In the genomic region with DNA sequence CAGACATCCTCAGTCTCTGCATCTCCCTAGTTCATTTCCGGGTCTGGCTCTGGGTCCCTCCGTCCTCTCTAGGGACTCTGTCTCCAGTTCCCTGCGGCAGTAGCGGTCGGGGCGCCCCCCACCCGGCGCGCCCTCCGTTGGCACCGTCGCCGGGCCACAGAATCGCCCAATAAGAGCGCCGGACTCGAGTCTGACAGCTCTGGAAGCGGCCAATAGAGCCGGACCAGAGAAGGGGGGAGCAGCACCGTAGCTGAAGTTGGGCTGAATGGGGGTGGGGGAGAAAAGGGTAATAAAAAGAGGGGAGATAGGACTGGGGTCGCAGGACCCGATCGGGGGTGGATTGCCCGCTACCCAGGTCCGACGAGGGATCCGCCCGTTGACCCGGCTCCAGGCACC, we compare ENCODE assay signal across 8 mouse cellular contexts. TPM values are rescaled to one million over a fixed set of nuclear protein-coding genes. Genes with fewer than 3 reads are reported as not detected.
DNase-seq lines count a peak whose midpoint lies in the region; ATAC-seq and TF ChIP-seq lines count a peak whose summit lies in the region.

No protein-coding gene starts in this region.

- peak overlapping the region; percentile 99 for H3K4me2 ChIP-seq in kidney, embryonic 15.5 days
- H3K4me2 ChIP-seq in forebrain, postnatal 0 days (ENCODE audit: low read depth): peak overlapping the region; percentile 83
- peak overlapping the region; percentile 98 for H3K4me2 ChIP-seq in intestine, embryonic 15.5 days (replicated peaks)
- H3K4me2 ChIP-seq in liver, embryonic 11.5 days: peak overlapping the region; percentile 77
- peak overlapping the region; percentile 83 for H3K4me2 ChIP-seq in neural tube, embryonic 15.5 days

- peak overlapping the region; percentile 69 for H3K4me3 ChIP-seq in kidney, embryonic 15.5 days (replicated peaks)
- peak overlapping the region; percentile 80 for H3K4me3 ChIP-seq in forebrain, postnatal 0 days (ENCODE audit: low read depth, low read length)
- peak overlapping the region; percentile 74 for H3K4me3 ChIP-seq in intestine, embryonic 15.5 days (replicated peaks)
- H3K4me3 ChIP-seq in liver, embryonic 11.5 days (ENCODE audit: low read depth, low read length): peak overlapping the region; percentile 57
- peak overlapping the region; percentile 74 for H3K4me3 ChIP-seq in neural tube, embryonic 15.5 days (replicated peaks)

- H3K4me1 ChIP-seq in kidney, embryonic 15.5 days: peaks cover 36% of the 10 kb centered on the region
- H3K4me1 ChIP-seq in forebrain, postnatal 0 days (ENCODE audit: insufficient read depth): peaks cover 24% of the 10 kb centered on the region
- peaks cover 30% of the 10 kb centered on the region for H3K4me1 ChIP-seq in intestine, embryonic 15.5 days (replicated peaks)
- H3K4me1 ChIP-seq in liver, embryonic 11.5 days (replicated peaks; ENCODE audit: control insufficient read depth, insufficient read depth, low read length): no peaks in the 10 kb centered on the region; the same call in 1 of the 2 replicates
- peaks cover 55% of the 10 kb centered on the region for H3K4me1 ChIP-seq in neural tube, embryonic 15.5 days

- H3K36me3 ChIP-seq in kidney, embryonic 15.5 days: no peaks in the 10 kb centered on the region
- no peaks in the 10 kb centered on the region for H3K36me3 ChIP-seq in forebrain, postnatal 0 days (ENCODE audit: insufficient read depth)
- H3K36me3 ChIP-seq in intestine, embryonic 15.5 days: no peaks in the 10 kb centered on the region
- H3K36me3 ChIP-seq in liver, embryonic 11.5 days (ENCODE audit: control insufficient read depth, insufficient read depth, low read length): no peaks in the 10 kb centered on the region
- H3K36me3 ChIP-seq in neural tube, embryonic 15.5 days: no peaks in the 10 kb centered on the region

- H3K27me3 ChIP-seq in kidney, embryonic 15.5 days: peaks cover 90% of the 10 kb centered on the region
- no peaks in the 10 kb centered on the region for H3K27me3 ChIP-seq in forebrain, postnatal 0 days (ENCODE audit: insufficient read depth, low read length)
- peaks cover 56% of the 10 kb centered on the region for H3K27me3 ChIP-seq in intestine, embryonic 15.5 days (replicated peaks)
- peaks cover 81% of the 10 kb centered on the region for H3K27me3 ChIP-seq in liver, embryonic 11.5 days (replicated peaks; ENCODE audit: control insufficient read depth, insufficient read depth, low read length)
- H3K27me3 ChIP-seq in neural tube, embryonic 15.5 days (replicated peaks): peaks cover 10% of the 10 kb centered on the region; the same call in 1 of the 2 replicates

- TF ChIP-seq CTCF in forebrain, postnatal 0 days (IDR thresholded peaks at IDR 0.05; ENCODE audit: low read depth): no peak

- DNase-seq in kidney, adult 8-10 months: no peak
- peak; percentile 48 for DNase-seq in cerebellum, adult 8-10 months
- peak; percentile 83 for DNase-seq in forebrain, postnatal 0 days
- peak; percentile 40 for DNase-seq in liver, embryonic 11.5 days (ENCODE audit: low spot score)
- DNase-seq in gastrocnemius, postnatal 10 days: no peak

- H3K9me3 ChIP-seq in kidney, embryonic 15.5 days (replicated peaks): no peaks in the 10 kb centered on the region
- H3K9me3 ChIP-seq in forebrain, postnatal 0 days (ENCODE audit: low read length): no peaks in the 10 kb centered on the region
- H3K9me3 ChIP-seq in intestine, embryonic 15.5 days: no peaks in the 10 kb centered on the region
- H3K9me3 ChIP-seq in liver, embryonic 11.5 days (ENCODE audit: control insufficient read depth, low read length): no peaks in the 10 kb centered on the region
- H3K9me3 ChIP-seq in neural tube, embryonic 15.5 days (replicated peaks): no peaks in the 10 kb centered on the region

- no peak overlapping the region for H3K27ac ChIP-seq in kidney, embryonic 15.5 days
- peak overlapping the region; percentile 90 for H3K27ac ChIP-seq in forebrain, postnatal 0 days (ENCODE audit: low read depth, low read length)
- H3K27ac ChIP-seq in intestine, embryonic 15.5 days: peak overlapping the region; percentile 80
- no peak overlapping the region for H3K27ac ChIP-seq in liver, embryonic 11.5 days (ENCODE audit: low read depth, low read length)
- peak overlapping the region; percentile 88 for H3K27ac ChIP-seq in neural tube, embryonic 15.5 days (replicated peaks)

- H3K9ac ChIP-seq in kidney, embryonic 15.5 days: peak overlapping the region; percentile 53
- peak overlapping the region; percentile 89 for H3K9ac ChIP-seq in forebrain, postnatal 0 days
- H3K9ac ChIP-seq in intestine, embryonic 15.5 days: peak overlapping the region; percentile 73
- no peak overlapping the region; the same call in 1 of the 2 replicates for H3K9ac ChIP-seq in liver, embryonic 11.5 days (ENCODE audit: low read depth, low read length)
- peak overlapping the region; percentile 91 for H3K9ac ChIP-seq in neural tube, embryonic 15.5 days (replicated peaks)

- WGBS in kidney, embryonic 15.5 days: under 1% methylated on average over 29 of the region's 29 CpGs
- WGBS in forebrain, postnatal 0 days: 0% methylated on average over 28 of the region's 29 CpGs
- 0% methylated on average over 29 of the region's 29 CpGs for WGBS in intestine, embryonic 15.5 days
- 2% methylated on average over 29 of the region's 29 CpGs for WGBS in liver, embryonic 11.5 days
- WGBS in neural tube, embryonic 15.5 days: under 1% methylated on average over 29 of the region's 29 CpGs

- peak; percentile 59 for ATAC-seq in kidney, embryonic 15.5 days (replicated peaks; ENCODE audit: low FRiP score)
- peak; percentile 80 for ATAC-seq in forebrain, postnatal 0 days
- ATAC-seq in intestine, embryonic 15.5 days: peak; percentile 57
- 0 out of 2 replicates have a peak, but pooled peaks have one; percentile 5 for ATAC-seq in liver, embryonic 11.5 days (replicated peaks; ENCODE audit: low FRiP score)
- peak; percentile 87 for ATAC-seq in neural tube, embryonic 15.5 days (ENCODE audit: low FRiP score)

RNA-seq across cellular contexts. Expression of a gene that starts 0.4 kb away (rescaled TPM):
- 0.66 and 0.87 TPM in 2 replicates for polyA plus RNA-seq in kidney, embryonic 15.5 days (2015; fragmentation: Nextera tagmentation; extraction: Ambion mirVana)
- 52.7 and 57.8 TPM in 2 replicates for total RNA-seq in forebrain, postnatal 0 days (2014; rRNA removed)
- polyA plus RNA-seq in forebrain, postnatal 0 days (2015; fragmentation: Nextera tagmentation; extraction: Ambion mirVana): 5.8 and 7.0 TPM in 2 replicates
- polyA plus RNA-seq in intestine, embryonic 15.5 days (2015; fragmentation: Nextera tagmentation; extraction: Ambion mirVana): 2.0 and 2.8 TPM in 2 replicates
- 0.48 and 0.52 TPM in 2 replicates for polyA plus RNA-seq in liver, embryonic 11.5 days (2014; fragmentation: Nextera tagmentation; extraction: Ambion mirVana)
- polyA plus RNA-seq in neural tube, embryonic 15.5 days (2015; fragmentation: Nextera tagmentation; extraction: Ambion mirVana): 5.1 and 6.1 TPM in 2 replicates
- total RNA-seq in gastrocnemius, postnatal 10 days (2021): 1 to 10 TPM; 2.4 to 3.1 TPM

Comparison
In these comparisons a context has a peak if more than half of its experiments do, and no peak if none do; other contexts are left out.
1. ATAC-seq: peak in every context shown above with its lines; median percentile 87 in neural tube, embryonic 15.5 days; 80 in forebrain, postnatal 0 days; 59 in kidney, embryonic 15.5 days; 57 in intestine, embryonic 15.5 days; 5 in liver, embryonic 11.5 days.
2. H3K27ac ChIP-seq: peak in forebrain, postnatal 0 days (single experiment), intestine, embryonic 15.5 days (single experiment) and neural tube, embryonic 15.5 days (single experiment); none in kidney, embryonic 15.5 days (single experiment) and liver, embryonic 11.5 days (single experiment).
3. DNase-seq: peak in cerebellum, adult 8-10 months (single experiment), forebrain, postnatal 0 days (single experiment) and liver, embryonic 11.5 days (single experiment); none in kidney, adult 8-10 months (0 of 2) and gastrocnemius, postnatal 10 days (single experiment).
4. Peak in every context shown above with its lines, with median percentiles within 50 percentile points of each other: H3K4me2 ChIP-seq and H3K4me3 ChIP-seq.